Comparison of ENCODE assay signal across 9 mouse cellular contexts in the genomic region with DNA sequence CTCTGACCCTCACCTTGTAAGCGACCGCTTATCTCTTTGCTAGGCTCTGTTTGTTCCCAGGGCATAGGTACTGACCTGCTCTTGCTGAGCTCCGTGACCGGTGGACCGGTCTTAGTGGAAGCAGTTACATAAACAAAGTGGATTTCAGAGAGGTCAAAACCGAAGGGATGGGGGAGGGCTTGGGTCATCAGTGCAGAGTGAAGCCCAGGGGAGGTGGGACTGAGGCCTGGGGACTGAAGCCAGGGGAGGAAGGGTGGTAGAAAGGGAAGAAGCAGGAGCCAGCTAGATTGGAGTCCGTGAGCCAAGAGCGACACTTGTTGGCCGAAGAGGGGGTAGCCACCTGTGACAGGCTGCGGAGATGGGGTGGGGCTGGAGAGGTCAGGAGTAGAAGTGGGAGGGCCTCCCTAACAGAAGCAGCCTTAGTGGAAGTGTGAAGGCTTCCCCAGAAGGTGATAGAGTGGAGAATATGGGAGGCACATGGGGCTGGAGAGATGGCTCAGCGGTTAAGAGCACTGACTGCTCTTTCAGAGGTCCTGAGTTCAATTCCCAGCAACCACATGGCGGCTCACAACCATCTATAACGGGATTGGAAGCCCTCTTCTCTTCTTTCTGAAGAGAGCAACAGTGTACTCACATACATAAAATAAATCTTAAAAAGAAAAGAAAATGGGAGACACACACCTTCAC. TPM values are rescaled to one million over a fixed set of nuclear protein-coding genes. Genes with fewer than 3 reads are reported as not detected.
DNase-seq lines count a peak whose midpoint lies in the region; ATAC-seq and TF ChIP-seq lines count a peak whose summit lies in the region.
"Had no signal": no experiment of that assay in that cellular context is flagged by ENCODE, and none has a peak within 500 bp of the region (broad histone marks: within the 10 kb centered on the region; RNA-seq: fewer than 3 reads in every experiment).

No protein-coding gene starts in this region.

- H3K4me3 ChIP-seq in cortical plate, adult 2 months (ENCODE audit: insufficient read depth, low read length) = no peak overlapping the region
- H3K4me3 ChIP-seq in heart, embryonic 11.5 days (ENCODE audit: low read depth, low read length) = no peak overlapping the region
- H3K4me3 ChIP-seq: erythroblast, embryonic 14.5 days had no signal

- ATAC-seq in heart, embryonic 11.5 days (replicated peaks; ENCODE audit: insufficient number of reproducible peaks, low FRiP score, low TSS enrichment) = peak; percentile 73; the same call in 1 of the 2 replicates

- H3K9me3 ChIP-seq in heart, embryonic 11.5 days (replicated peaks; ENCODE audit: control insufficient read depth, low read length) = no peaks in the 10 kb centered on the region

- no peak overlapping the region for H3K27ac ChIP-seq in cortical plate, adult 2 months (ENCODE audit: insufficient read depth, low read length)
- no peak overlapping the region for H3K27ac ChIP-seq in heart, embryonic 11.5 days (ENCODE audit: low read depth, low read length)

- peak; percentile 40; the same call in 1 of the 2 replicates for TF ChIP-seq CTCF in cortical plate, adult 2 months (IDR thresholded peaks at IDR 0.05; ENCODE audit: extremely low read depth, insufficient read depth, low read length)

- 0 out of 2 replicates have a peak overlapping the region, but pooled peaks have one; percentile 11 for H3K9ac ChIP-seq in heart, embryonic 11.5 days (ENCODE audit: low read depth, low read length)

- 26% methylated on average over 13 of the region's 13 CpGs for WGBS in heart, embryonic 11.5 days (ENCODE audit: insufficient replicate concordance)

- no peaks in the 10 kb centered on the region for H3K27me3 ChIP-seq in heart, embryonic 11.5 days (ENCODE audit: control insufficient read depth, insufficient read depth, low read length)

- H3K4me1 ChIP-seq in cortical plate, adult 2 months (ENCODE audit: control insufficient read depth, insufficient read depth, low read length) = 0 out of 2 replicates have a peak, but pooled peaks cover 2% of the 10 kb centered on the region
- H3K4me1 ChIP-seq in heart, embryonic 11.5 days (ENCODE audit: control insufficient read depth, insufficient read depth, low read length) = no peaks in the 10 kb centered on the region; the same call in 1 of the 2 replicates

- DNase-seq in right cerebral cortex, postnatal 4 days = peak; percentile 45
- DNase-seq in right cerebral cortex, postnatal 36 days (ENCODE audit: low spot score in 2 of 2) = no peak
- DNase-seq in kidney, adult 9 months = peak; percentile 78
- DNase-seq in lung, postnatal 14 days = peak; percentile 78
- peak; percentile 67 to 73 for DNase-seq in spleen, postnatal 14 days (ENCODE audit: low spot score in 2 of 2)
- no peak for DNase-seq in frontal cortex, postnatal 25 days (ENCODE audit: low spot score in 2 of 2)

- no peak for TF ChIP-seq POLR2A in cortical plate, adult 2 months (IDR thresholded peaks at IDR 0.05; ENCODE audit: extremely low read depth, insufficient read depth, low read length)

- H3K4me2 ChIP-seq in heart, embryonic 11.5 days = no peak overlapping the region

- no peaks in the 10 kb centered on the region for H3K36me3 ChIP-seq in heart, embryonic 11.5 days (ENCODE audit: control insufficient read depth, insufficient read depth, low read length)

RNA-seq across cellular contexts. Expression of gene Pim1, which starts 22.6 kb away (rescaled TPM):
- 3.5 and 3.8 TPM in 2 replicates for polyA plus RNA-seq in cortical plate, adult 2 months (2012; rRNA removed)
- 23.5 and 27.3 TPM in 2 replicates for polyA plus RNA-seq in heart, embryonic 11.5 days (2014; fragmentation: Nextera tagmentation; extraction: Ambion mirVana)

RNA-seq across cellular contexts. Expression of gene Gm17657, which starts 36.3 kb away (rescaled TPM):
- polyA plus RNA-seq in cortical plate, adult 2 months (2012; rRNA removed) = not detected in 2 replicates
- not detected in 2 replicates for polyA plus RNA-seq in heart, embryonic 11.5 days (2014; fragmentation: Nextera tagmentation; extraction: Ambion mirVana)
- polyA plus RNA-seq: erythroblast, embryonic 14.5 days had no signal

RNA-seq across cellular contexts. Expression of gene Tbc1d22b, which starts 36.4 kb away (rescaled TPM):
- 36.5 and 39.5 TPM in 2 replicates for polyA plus RNA-seq in cortical plate, adult 2 months (2012; rRNA removed)
- 10.0 and 12.0 TPM in 2 replicates for polyA plus RNA-seq in heart, embryonic 11.5 days (2014; fragmentation: Nextera tagmentation; extraction: Ambion mirVana)

RNA-seq across cellular contexts. Expression of gene Tmem217, which starts 39.0 kb away (rescaled TPM):
- polyA plus RNA-seq in cortical plate, adult 2 months (2012; rRNA removed) = 0.36 and 0.38 TPM in 2 replicates
- polyA plus RNA-seq in heart, embryonic 11.5 days (2014; fragmentation: Nextera tagmentation; extraction: Ambion mirVana) = 0.13 and 0.32 TPM in 2 replicates
- polyA plus RNA-seq: erythroblast, embryonic 14.5 days had no signal

Comparison
In these comparisons a context has a peak if more than half of its experiments do, and no peak if none do; other contexts are left out.
1. DNase-seq: peak in right cerebral cortex, postnatal 4 days (single experiment), kidney, adult 9 months (single experiment), lung, postnatal 14 days (single experiment) and spleen, postnatal 14 days (2 of 2); none in right cerebral cortex, postnatal 36 days (0 of 2) and frontal cortex, postnatal 25 days (0 of 2).